Mouse (Mus musculus) myocyte (in vitro differentiated cells): ENCODE results near the gene Rsph9. TPM values are rescaled to one million over a fixed set of nuclear protein-coding genes. Genes with fewer than 3 reads are reported as not detected.

Experiments used
- H3K27me3 ChIP-seq: one replicate; pipeline ENCODE4 v1.6.1; 2011; ENCODE audit not compliant: control insufficient read depth, insufficient read depth, insufficient read length
- H3K36me3 ChIP-seq: one replicate; pipeline ENCODE4 v1.6.1; 2011; ENCODE audit not compliant: control insufficient read depth, insufficient read depth
- H3K4me2 ChIP-seq: one replicate; pipeline ENCODE4 v1.6.1; 2011; ENCODE audit warnings: low read depth, control low read depth
- H3K4me3 ChIP-seq: one replicate; pipeline ENCODE4 v1.5.1; 2011; ENCODE audit warnings: mild to moderate bottlenecking, control low read depth, moderate library complexity
- H3K79me2 ChIP-seq: one replicate; pipeline ENCODE4 v1.6.1; 2011; ENCODE audit not compliant: control insufficient read depth, insufficient read depth
- H3ac ChIP-seq: one replicate; pipeline ENCODE4 v1.6.1; 2011; ENCODE audit not compliant: control insufficient read depth, insufficient read length
- CEBPB ChIP-seq: IDR thresholded peaks from 2 replicates; pipeline ENCODE4 v1.6.1; 2011; ENCODE audit warnings: mild to moderate bottlenecking, moderate library complexity; ENCODE audit not compliant: poor library complexity, insufficient read depth, severe bottlenecking
- E2F4 ChIP-seq: IDR thresholded peaks from one replicate; pipeline ENCODE4 v1.6.1; 2011; ENCODE audit warnings: mild to moderate bottlenecking, control low read depth, moderate library complexity; ENCODE audit not compliant: insufficient read depth
- MAX ChIP-seq: IDR thresholded peaks from one replicate; pipeline ENCODE4 v1.6.1; 2011; ENCODE audit warnings: low read depth, mild to moderate bottlenecking, control low read depth
- MYOD1 ChIP-seq, 3 experiments: IDR thresholded peaks; one replicate each; pipeline ENCODE4 v1.6.1; 2011; ENCODE audit warnings: control low read depth in 2 of 3, low read depth in 2 of 3, mild to moderate bottlenecking in 2 of 3, moderate library complexity in 1 of 3; ENCODE audit not compliant: insufficient read length in 2 of 3, control insufficient read depth in 1 of 3
- MYOG ChIP-seq, 3 experiments: IDR thresholded peaks; one replicate each; pipeline ENCODE4 v1.6.1; 2011; ENCODE audit warnings: control low read depth in 2 of 3, low read depth in 2 of 3, mild to moderate bottlenecking in 2 of 3; ENCODE audit not compliant: insufficient read length in 2 of 3, control insufficient read depth in 1 of 3, insufficient read depth in 1 of 3
- POLR2A ChIP-seq: IDR thresholded peaks from one replicate; pipeline ENCODE4 v1.6.1; 2011; ENCODE audit warnings: low read depth, mild to moderate bottlenecking, control low read depth, moderate library complexity; ENCODE audit not compliant: insufficient read length
- POLR2AphosphoS2 ChIP-seq: IDR thresholded peaks from one replicate; pipeline ENCODE4 v1.6.1; 2011; ENCODE audit warnings: low read depth, control low read depth; ENCODE audit not compliant: insufficient read length
- REST ChIP-seq: IDR thresholded peaks from one replicate; pipeline ENCODE4 v1.6.1; 2011; ENCODE audit warnings: mild to moderate bottlenecking, control low read depth, moderate library complexity; ENCODE audit not compliant: insufficient read depth, insufficient read length
- SRF ChIP-seq: IDR thresholded peaks from one replicate; pipeline ENCODE4 v1.6.1; 2011; ENCODE audit warnings: low read depth; ENCODE audit not compliant: control insufficient read depth, insufficient read length
- TCF12 ChIP-seq: IDR thresholded peaks from one replicate; pipeline ENCODE4 v1.6.1; 2011; ENCODE audit warnings: mild to moderate bottlenecking, control low read depth; ENCODE audit not compliant: poor library complexity, insufficient read depth, severe bottlenecking
- TCF3 ChIP-seq: IDR thresholded peaks from one replicate; pipeline ENCODE4 v1.6.1; 2011; ENCODE audit warnings: low read depth, control low read depth; ENCODE audit not compliant: insufficient read length
- USF1 ChIP-seq: IDR thresholded peaks from one replicate; pipeline ENCODE4 v1.6.1; 2011; ENCODE audit warnings: low read depth, mild to moderate bottlenecking, control low read depth, moderate library complexity
- polyA plus RNA-seq: library from polyadenylated mRNA; unstranded; fragments of >200 nt; fragmentation: generic; extraction: Trizol; gene quantifications from one replicate; pipeline ENCODE4 v1.2.1, GENCODE M21; 2012; ENCODE audit warnings: missing spikeins

Gene Rsph9
- polyA plus RNA-seq, 1 experiment, result 3.6 TPM

- Histone ChIP-seq H3K4me2 (no peak overlapping the region), H3K27me3 (no peaks in the 10 kb centered on the region), H3K4me3 (no peak overlapping the region), H3K79me2 (no peaks in the 10 kb centered on the region), H3K36me3 (no peaks in the 10 kb centered on the region), H3ac (no peak overlapping the region)
- no peak for TF ChIP-seq TCF3
- no peak for TF ChIP-seq MYOD1 (IDR thresholded peaks at IDR 0.05; ENCODE audit: control insufficient read depth in 1 of 3, insufficient read length in 2 of 3, low read depth in 2 of 3)
- no peak for TF ChIP-seq POLR2A
- TF ChIP-seq REST, result no peak
- no peak for TF ChIP-seq USF1
- TF ChIP-seq SRF, result no peak
- TF ChIP-seq CEBPB, result no peak
- TF ChIP-seq MAX, result no peak
- no peak for TF ChIP-seq E2F4
- no peak for TF ChIP-seq TCF12
- no peak for TF ChIP-seq POLR2AphosphoS2
- no peak for TF ChIP-seq MYOG (IDR thresholded peaks at IDR 0.05; ENCODE audit: control insufficient read depth in 1 of 3, insufficient read depth in 1 of 3, insufficient read length in 2 of 3, low read depth in 2 of 3)
These were observed 67.8 kb downstream of the Rsph9 start for GRCm38 (mm10) chr17:46076260-46076551.

- Histone ChIP-seq H3ac (no peak overlapping the region), H3K4me2 (no peak overlapping the region)
- TF ChIP-seq POLR2AphosphoS2 (no peak), POLR2A (no peak), E2F4 (no peak), MYOD1 (IDR thresholded peaks at IDR 0.05; ENCODE audit: control insufficient read depth in 1 of 3, insufficient read length in 2 of 3, low read depth in 2 of 3) (no peak), SRF (no peak), USF1 (no peak), MYOG (IDR thresholded peaks at IDR 0.05; ENCODE audit: control insufficient read depth in 1 of 3, insufficient read depth in 1 of 3, insufficient read length in 2 of 3, low read depth in 2 of 3) (no peak), CEBPB (no peak)
These were observed 68.3 kb downstream of the Rsph9 start for GRCm38 (mm10) chr17:46075551-46076259.

GRCm38 (mm10) chr17:46075116-46075485, 68.9 kb downstream of the Rsph9 start:
- peak in 1 of 3 experiments; percentile 18 for TF ChIP-seq MYOG (IDR thresholded peaks at IDR 0.05; ENCODE audit: control insufficient read depth in 1 of 3, insufficient read depth in 1 of 3, insufficient read length in 2 of 3, low read depth in 2 of 3)
- peak; percentile 51; the same call in 1 of the 2 replicates for TF ChIP-seq CEBPB
- no peak for TF ChIP-seq POLR2AphosphoS2
- Histone ChIP-seq H3K4me3 (no peak overlapping the region), H3K4me2 (peak overlapping the region; percentile 78), H3K36me3 (no peaks in the 10 kb centered on the region), H3K79me2 (no peaks in the 10 kb centered on the region), H3K27me3 (no peaks in the 10 kb centered on the region), H3ac (no peak overlapping the region)

More at GRCm38 (mm10) chr17:46075551-46076259, 68.3 kb downstream of the Rsph9 start:
- Histone ChIP-seq H3K36me3 (no peaks in the 10 kb centered on the region), H3K79me2 (no peaks in the 10 kb centered on the region), H3K4me3 (no peak overlapping the region), H3K27me3 (no peaks in the 10 kb centered on the region)

GRCm38 (mm10) chr17:46074398-46075115, 69.5 kb downstream of the Rsph9 start:
- TF ChIP-seq REST, result no peak

GRCm38 (mm10) chr17:46073730-46074301, 70.2 kb downstream of the Rsph9 start:
- peak overlapping the region; percentile 78 for H3K4me2 ChIP-seq
- TF ChIP-seq POLR2AphosphoS2 (no peak), POLR2A (no peak), MAX (no peak), MYOG (IDR thresholded peaks at IDR 0.05; ENCODE audit: control insufficient read depth in 1 of 3, insufficient read depth in 1 of 3, insufficient read length in 2 of 3, low read depth in 2 of 3) (peak in 1 of 3 experiments; percentile 67), MYOD1 (IDR thresholded peaks at IDR 0.05; ENCODE audit: control insufficient read depth in 1 of 3, insufficient read length in 2 of 3, low read depth in 2 of 3) (peak in 1 of 3 experiments; percentile 35), CEBPB (peak; percentile 91)
- H3K4me3 ChIP-seq, result no peak overlapping the region
- no peaks in the 10 kb centered on the region for H3K79me2 ChIP-seq
- no peaks in the 10 kb centered on the region for H3K36me3 ChIP-seq
- no peaks in the 10 kb centered on the region for H3K27me3 ChIP-seq
- no peak overlapping the region for H3ac ChIP-seq

More at GRCm38 (mm10) chr17:46074398-46075115, 69.5 kb downstream of the Rsph9 start:
- Histone ChIP-seq H3K36me3 (no peaks in the 10 kb centered on the region), H3K4me3 (no peak overlapping the region), H3K4me2 (peak overlapping the region; percentile 78), H3K79me2 (no peaks in the 10 kb centered on the region), H3K27me3 (no peaks in the 10 kb centered on the region), H3ac (no peak overlapping the region)

Other genes starting within 250 kb of the Rsph9 start
- gene Vegfa, start 111.8 kb downstream of the Rsph9 start, polyA plus RNA-seq, result 177 TPM
- 112 TPM for gene Mrps18a, start 33.2 kb downstream of the Rsph9 start, polyA plus RNA-seq
- gene Mad2l1bp, start 9.3 kb upstream of the Rsph9 start, polyA plus RNA-seq, result 26.8 TPM
- gene Gtpbp2, start 16.8 kb upstream of the Rsph9 start, polyA plus RNA-seq, result 125 TPM
- 6.0 TPM for gene Polh, start 58.4 kb upstream of the Rsph9 start, polyA plus RNA-seq
- 31.9 TPM for gene Xpo5, start 58.6 kb upstream of the Rsph9 start, polyA plus RNA-seq
- gene Polr1c, start 103.8 kb upstream of the Rsph9 start, polyA plus RNA-seq, result 105 TPM
- 112 TPM for gene Yipf3, start 103.9 kb upstream of the Rsph9 start, polyA plus RNA-seq
- 2.0 TPM for gene Lrrc73, start 109.3 kb upstream of the Rsph9 start, polyA plus RNA-seq
- gene Tjap1, start 138.8 kb upstream of the Rsph9 start, polyA plus RNA-seq, result 50.9 TPM
- 1.8 TPM for gene Dlk2, start 153.2 kb upstream of the Rsph9 start, polyA plus RNA-seq
- gene Abcc10, start 184.1 kb upstream of the Rsph9 start, polyA plus RNA-seq, result 4.6 TPM
- gene Zfp318, start 239.5 kb upstream of the Rsph9 start, polyA plus RNA-seq, result 4.2 TPM